Mouse (Mus musculus) embryonic fibroblast, embryonic 13.5 days (primary cell): ENCODE data around the gene Cenpo.

Experiments
- CTCF ChIP-seq: IDR thresholded peaks from 2 replicates; pipeline ENCODE4 v1.5.1; 2011; ENCODE audit warnings: mild to moderate bottlenecking, control low read depth, low read length, moderate library complexity, borderline replicate concordance; ENCODE audit not compliant: insufficient read depth
- POLR2A ChIP-seq: IDR thresholded peaks from 2 replicates; pipeline ENCODE4 v1.6.1; 2011; ENCODE audit warnings: low read depth, mild to moderate bottlenecking, control low read depth, low read length, moderate library complexity

DNA sequence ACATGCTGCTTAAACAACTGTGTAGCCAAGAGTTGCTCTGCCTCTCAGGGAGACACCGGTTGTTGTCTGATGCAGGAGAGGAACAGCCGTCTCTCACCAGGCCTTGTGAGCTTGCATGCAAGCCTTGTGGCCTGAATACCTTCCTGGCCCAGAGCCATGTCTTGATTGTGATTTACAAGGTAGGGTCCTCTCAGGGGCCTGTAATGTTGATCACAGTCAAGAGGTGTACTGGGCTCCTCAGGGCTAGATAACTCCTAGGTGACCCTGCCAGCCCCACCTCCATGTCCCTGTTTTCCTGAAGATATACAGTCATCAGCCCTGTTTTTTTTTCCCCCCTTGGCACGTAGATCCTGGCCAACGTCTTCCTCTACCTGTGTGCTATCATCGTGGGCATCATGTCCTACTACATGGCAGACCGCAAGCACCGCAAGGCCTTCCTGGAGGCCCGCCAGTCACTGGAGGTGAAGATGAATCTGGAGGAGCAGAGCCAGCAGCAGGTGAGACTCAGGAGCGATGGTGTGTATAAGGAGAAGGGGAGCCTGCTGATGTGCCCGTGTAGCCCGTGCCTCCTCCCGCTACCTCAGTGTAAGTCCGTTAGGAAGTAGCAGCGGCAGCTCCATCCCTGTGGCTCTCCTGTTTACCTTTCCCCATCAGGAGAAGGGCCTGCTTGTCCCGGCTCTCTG is 60.8 kb downstream of the Cenpo start:
- no peak for TF ChIP-seq CTCF
- no peak for TF ChIP-seq POLR2A
